Mouse (Mus musculus) forebrain, embryonic 16.5 days (tissue): ENCODE data around the gene Slc38a11. TPM values are rescaled to one million over a fixed set of nuclear protein-coding genes. Genes with fewer than 3 reads are reported as not detected.

Experiments
- ATAC-seq: fragments of 200-750 bp; cut with Nextera tagmentation; 2 replicates; pipeline ENCODE4 v1.8.0; 2017; ENCODE audit warnings: mild to moderate bottlenecking, moderate library complexity
- H3K27ac ChIP-seq: fragments of 300-500 bp; sonication (generic); 2 replicates; pipeline ENCODE4 v1.5.1; 2014; ENCODE audit warnings: low read length, control low read depth
- H3K27me3 ChIP-seq: fragments of 300-500 bp; sonication (generic); replicated peaks from 2 replicates; pipeline ENCODE4 v1.6.1; 2014; ENCODE audit warnings: low read length; ENCODE audit not compliant: control insufficient read depth, insufficient read depth
- H3K36me3 ChIP-seq: fragments of 300-500 bp; sonication (generic); 2 replicates; pipeline ENCODE4 v1.6.1; 2014; ENCODE audit not compliant: control insufficient read depth, insufficient read depth
- H3K4me1 ChIP-seq: fragments of 300-500 bp; sonication (generic); replicated peaks from 2 replicates; pipeline ENCODE4 v1.6.1; 2014; ENCODE audit warnings: low read length; ENCODE audit not compliant: control insufficient read depth, insufficient read depth
- H3K4me2 ChIP-seq: fragments of 300-500 bp; sonication (generic); 2 replicates; pipeline ENCODE4 v1.6.1; 2014; ENCODE audit warnings: mild to moderate bottlenecking, low read length, control low read depth
- H3K4me3 ChIP-seq: fragments of 300-500 bp; sonication (generic); replicated peaks from 2 replicates; pipeline ENCODE4 v1.5.1; 2014; ENCODE audit warnings: mild to moderate bottlenecking, low read length, control low read depth
- H3K9ac ChIP-seq: fragments of 300-500 bp; sonication (generic); replicated peaks from 2 replicates; pipeline ENCODE4 v1.6.1; 2014; ENCODE audit warnings: low read depth, low read length, control low read depth
- H3K9me3 ChIP-seq: fragments of 300-500 bp; sonication (generic); 2 replicates; pipeline ENCODE4 v1.6.1; 2016; ENCODE audit warnings: low read length; ENCODE audit not compliant: control insufficient read depth
- WGBS: fragments of 180-500 bp; shearing (Covaris S2); extraction: QIAGEN DNeasy Blood & Tissue Kit; methylation state at CpG from one replicate; pipeline ENCODE4 v1.1.7; 2014; 5-methylcytosine and 5-hydroxymethylcytosine counted together
- polyA plus RNA-seq: library from polyadenylated mRNA; unstranded; fragments of >200 nt; fragmentation: Nextera tagmentation; extraction: Ambion mirVana; gene quantifications from 2 replicates; pipeline ENCODE4 v1.2.1, GENCODE M21; 2015

The Slc38a11 gene
- polyA plus RNA-seq, 1 experiment from 2014 or later = 1.1 TPM

GRCm38 (mm10) chr2:65378425-65378824 lies 14.6 kb upstream of the Slc38a11 start:
- H3K27ac ChIP-seq = no peak overlapping the region
- ATAC-seq = no peak
- no peak overlapping the region for H3K4me3 ChIP-seq
- H3K27me3 ChIP-seq = no peaks in the 10 kb centered on the region
- H3K4me2 ChIP-seq = no peak overlapping the region
- no peaks in the 10 kb centered on the region for H3K4me1 ChIP-seq
- H3K36me3 ChIP-seq = no peaks in the 10 kb centered on the region
- no peaks in the 10 kb centered on the region for H3K9me3 ChIP-seq
- WGBS = 79% methylated on average over 4 of the region's 4 CpGs
- no peak overlapping the region for H3K9ac ChIP-seq

DNA sequence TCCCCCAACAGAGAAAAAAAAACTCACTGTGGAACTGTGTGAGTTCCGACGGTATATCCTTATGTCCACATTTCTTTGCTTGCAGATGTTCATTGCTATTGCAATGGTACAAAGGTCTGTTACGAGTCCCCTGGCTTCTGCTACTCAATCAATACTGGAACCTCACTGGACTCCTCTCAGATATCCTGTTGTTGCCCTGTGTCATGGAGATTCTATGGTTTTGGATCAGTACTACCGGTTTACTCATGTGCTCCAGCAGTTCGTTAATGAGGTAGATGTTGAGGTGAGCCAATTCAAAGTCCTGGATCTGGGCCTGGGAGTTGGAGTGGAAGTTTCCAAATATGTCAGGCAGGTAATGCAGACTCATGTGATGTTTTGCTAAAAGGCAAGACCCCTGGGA lies 10.6 kb upstream of the Slc38a11 start:
- H3K4me2 ChIP-seq = no peak overlapping the region
- no peaks in the 10 kb centered on the region for H3K4me1 ChIP-seq
- H3K9me3 ChIP-seq = no peaks in the 10 kb centered on the region
- ATAC-seq = no peak
- no peaks in the 10 kb centered on the region for H3K27me3 ChIP-seq
- H3K27ac ChIP-seq = no peak overlapping the region
- H3K36me3 ChIP-seq = no peaks in the 10 kb centered on the region
- WGBS = 91% methylated on average over 5 of the region's 5 CpGs
- no peak overlapping the region for H3K9ac ChIP-seq
- no peak overlapping the region for H3K4me3 ChIP-seq

DNA sequence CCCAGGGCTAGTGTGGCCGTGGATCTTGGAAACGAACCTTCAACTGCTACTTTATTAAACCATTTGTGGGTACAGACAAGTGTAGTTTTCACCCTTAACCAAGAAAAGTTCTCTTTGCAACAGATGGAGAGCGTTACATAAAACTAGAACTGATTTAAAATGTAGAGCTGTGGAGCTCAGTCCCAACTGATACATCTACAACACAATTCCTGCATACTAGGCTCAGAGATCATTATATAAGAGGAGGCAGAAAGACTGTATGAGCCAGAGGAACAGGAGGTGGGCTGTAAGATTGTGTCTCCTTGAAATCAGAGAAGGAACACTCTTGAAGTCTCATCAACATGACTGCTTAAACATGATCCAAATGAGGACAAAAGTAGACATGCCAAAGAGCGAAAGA lies 9.2 kb upstream of the Slc38a11 start:
- no peaks in the 10 kb centered on the region for H3K27me3 ChIP-seq
- H3K9me3 ChIP-seq = no peaks in the 10 kb centered on the region
- H3K36me3 ChIP-seq = no peaks in the 10 kb centered on the region
- no peak overlapping the region for H3K9ac ChIP-seq
- H3K4me3 ChIP-seq = no peak overlapping the region
- H3K27ac ChIP-seq = no peak overlapping the region
- WGBS = 94% methylated on average over 4 of the region's 4 CpGs
- H3K4me2 ChIP-seq = no peak overlapping the region
- ATAC-seq = no peak
- H3K4me1 ChIP-seq = no peaks in the 10 kb centered on the region

GRCm38 (mm10) chr2:65360736-65361475 lies 2.9 kb downstream of the Slc38a11 start:
- WGBS = 56% methylated on average over 9 of the region's 9 CpGs
- H3K36me3 ChIP-seq = no peaks in the 10 kb centered on the region
- no peaks in the 10 kb centered on the region for H3K27me3 ChIP-seq
- H3K4me1 ChIP-seq = peaks cover 6% of the 10 kb centered on the region
- H3K9me3 ChIP-seq = no peaks in the 10 kb centered on the region
- no peak for ATAC-seq
- H3K4me3 ChIP-seq = no peak overlapping the region
- H3K9ac ChIP-seq = no peak overlapping the region
- H3K4me2 ChIP-seq = no peak overlapping the region
- H3K27ac ChIP-seq = no peak overlapping the region

DNA sequence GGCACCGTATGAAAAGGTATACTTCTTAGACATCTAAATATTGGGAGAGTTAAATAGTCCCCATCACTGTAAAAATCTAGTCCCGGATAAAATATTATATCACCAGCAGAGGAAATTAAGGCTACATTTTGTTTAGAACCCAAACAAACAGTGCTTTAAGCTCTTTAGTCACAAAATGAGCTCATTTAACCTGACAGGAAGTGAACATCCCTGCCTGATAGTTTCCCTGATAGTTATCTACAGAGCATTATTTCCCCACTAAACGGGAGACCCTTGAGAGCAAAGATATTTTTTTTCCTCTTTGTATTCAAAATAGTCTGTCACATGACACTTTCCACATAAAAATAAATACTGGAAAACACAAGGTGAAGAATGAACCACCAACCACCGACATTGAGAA lies 16.5 kb downstream of the Slc38a11 start:
- H3K4me2 ChIP-seq = no peak overlapping the region
- no peaks in the 10 kb centered on the region for H3K27me3 ChIP-seq
- no peak overlapping the region for H3K4me3 ChIP-seq
- H3K27ac ChIP-seq = no peak overlapping the region
- ATAC-seq = no peak
- H3K4me1 ChIP-seq = no peaks in the 10 kb centered on the region; the same call in 1 of the 2 replicates
- H3K9me3 ChIP-seq = no peaks in the 10 kb centered on the region
- WGBS = 70% methylated on average over 4 of the region's 4 CpGs
- no peak overlapping the region for H3K9ac ChIP-seq
- H3K36me3 ChIP-seq = no peaks in the 10 kb centered on the region

- Histone ChIP-seq H3K4me1 (no peaks in the 10 kb centered on the region; the same call in 1 of the 2 replicates), H3K27ac (no peak overlapping the region), H3K4me2 (no peak overlapping the region), H3K27me3 (no peaks in the 10 kb centered on the region), H3K9ac (no peak overlapping the region), H3K9me3 (no peaks in the 10 kb centered on the region), H3K36me3 (no peaks in the 10 kb centered on the region), H3K4me3 (no peak overlapping the region)
- WGBS = 67% methylated on average over 1 of the region's 1 CpGs
- no peak for ATAC-seq
Observed at GRCm38 (mm10) chr2:65346915-65347314, 16.9 kb downstream of the Slc38a11 start.

DNA sequence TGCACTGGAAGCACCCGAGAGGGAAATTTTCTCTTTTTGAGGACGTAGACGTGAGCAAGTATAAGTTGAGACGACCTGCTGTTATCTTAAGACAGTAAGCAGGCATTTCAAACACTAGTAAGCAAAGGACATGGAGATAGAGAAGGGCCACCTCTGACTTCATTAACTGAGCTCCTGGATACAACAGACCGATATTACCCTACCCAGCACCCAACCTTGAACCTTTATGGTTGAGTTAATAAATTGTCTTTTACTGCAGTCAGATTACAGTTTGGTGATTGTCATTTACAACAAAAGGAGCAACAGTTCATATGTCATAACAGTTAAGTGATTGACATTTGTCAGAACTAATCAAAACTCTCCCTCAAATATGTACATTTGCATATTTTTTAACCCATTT lies 17.8 kb downstream of the Slc38a11 start:
- ATAC-seq = no peak
- Histone ChIP-seq H3K4me2 (no peak overlapping the region), H3K4me1 (no peaks in the 10 kb centered on the region; the same call in 1 of the 2 replicates), H3K27me3 (no peaks in the 10 kb centered on the region), H3K36me3 (no peaks in the 10 kb centered on the region), H3K9ac (no peak overlapping the region), H3K27ac (no peak overlapping the region), H3K9me3 (no peaks in the 10 kb centered on the region), H3K4me3 (no peak overlapping the region)
- WGBS = 84% methylated on average over 5 of the region's 5 CpGs

GRCm38 (mm10) chr2:65342057-65342456 lies 21.8 kb downstream of the Slc38a11 start:
- Histone ChIP-seq H3K36me3 (no peaks in the 10 kb centered on the region), H3K27ac (no peak overlapping the region), H3K4me2 (no peak overlapping the region), H3K4me1 (peaks cover 3% of the 10 kb centered on the region), H3K9ac (no peak overlapping the region), H3K4me3 (no peak overlapping the region), H3K27me3 (no peaks in the 10 kb centered on the region), H3K9me3 (no peaks in the 10 kb centered on the region)
- no peak for ATAC-seq
- 84% methylated on average over 10 of the region's 10 CpGs for WGBS

GRCm38 (mm10) chr2:65340839-65341238 lies 23.0 kb downstream of the Slc38a11 start:
- Histone ChIP-seq H3K27ac (no peak overlapping the region), H3K4me2 (no peak overlapping the region), H3K4me3 (no peak overlapping the region), H3K9ac (no peak overlapping the region), H3K27me3 (no peaks in the 10 kb centered on the region), H3K36me3 (no peaks in the 10 kb centered on the region), H3K9me3 (no peaks in the 10 kb centered on the region), H3K4me1 (peaks cover 3% of the 10 kb centered on the region)
- ATAC-seq = no peak
- WGBS = 72% methylated on average over 3 of the region's 3 CpGs
